Comparison of ENCODE assay signal across 8 mouse cellular contexts in genomic region chrX:7473814-7474213, GRCm38 (mm10).
DNase-seq lines count a peak whose midpoint lies in the region; ATAC-seq lines count a peak whose summit lies in the region.

No protein-coding gene starts in this region.

- ATAC-seq in monocyte, adult 5-6 weeks (replicated peaks; ENCODE audit: insufficient number of reproducible peaks, low FRiP score, low TSS enrichment, poor library complexity, severe bottlenecking) = no peak

- peak; percentile 41 for DNase-seq in layer of hippocampus, adult 11-12 months (ENCODE audit: low spot score)
- DNase-seq in layer of hippocampus, adult 9-10 months (ENCODE audit: low spot score) = no peak
- DNase-seq in ZHBTc4 (ENCODE audit: low read depth, low spot score) = peak; percentile 55
- peak; percentile 8 for DNase-seq in embryo, embryonic 11.5 days (ENCODE audit: low read depth, low spot score)
- DNase-seq in kidney, postnatal 25 days = peak; percentile 14 to 48
- DNase-seq in lung, postnatal 10 days = peak; percentile 50
- DNase-seq in right cerebral cortex, postnatal 25 days = peak; percentile 41
